Mouse (Mus musculus) gastrocnemius, postnatal 4 days (tissue): ENCODE measurements around the gene Lix1l. TPM values are rescaled to one million over a fixed set of nuclear protein-coding genes. Genes with fewer than 3 reads are reported as not detected.
"Not testable (repeated sequence)": the region's sequence is repeated elsewhere in the genome, so short reads cannot be mapped to it uniquely, and the experiment has no call there.

Source experiments
- DNase-seq, 2 experiments: peaks; one replicate each; pipeline ENCODE4 v3.0.0; 2021 to 2022; ENCODE audit warnings: low spot score in 2 of 2, mixed read lengths in 2 of 2
- total RNA-seq, 2 experiments: library from RNA; stranded (reverse); gene quantifications; 2 replicates each; pipeline ENCODE4 v1.2.3; 2021

The Lix1l gene
- total RNA-seq, 2 experiments from 2014 or later = 41.8 to 42.9 TPM

- DNase-seq = no peak
Observed at GRCm38 (mm10) chr3:96581771-96582515, 19.0 kb upstream of the Lix1l start.

GRCm38 (mm10) chr3:96583386-96583785 is 17.6 kb upstream of the Lix1l start:
- no peak for DNase-seq

GRCm38 (mm10) chr3:96590657-96591056 is 10.3 kb upstream of the Lix1l start:
- DNase-seq = no peak

- no peak for DNase-seq
Observed at GRCm38 (mm10) chr3:96593374-96593773, 7.6 kb upstream of the Lix1l start.

GRCm38 (mm10) chr3:96593790-96594560 is 7.0 kb upstream of the Lix1l start, which contains the start of gene Polr3gl:
Gene Polr3gl, minus strand, starts transcription at chr3:96594181.
- DNase-seq = peak; percentile 80 to 93

- DNase-seq = no peak
Observed at GRCm38 (mm10) chr3:96594851-96595250, 6.1 kb upstream of the Lix1l start.

- DNase-seq = no peak
Observed at GRCm38 (mm10) chr3:96595661-96596060, 5.3 kb upstream of the Lix1l start.

- peak in 1 of 2 experiments; percentile 46 for DNase-seq
Observed at GRCm38 (mm10) chr3:96596228-96596707, 4.7 kb upstream of the Lix1l start, which contains the start of gene Ankrd34a. Gene Ankrd34a, plus strand, starts transcription at chr3:96596636.

- no peak for DNase-seq
Observed at GRCm38 (mm10) chr3:96596855-96597254, 4.1 kb upstream of the Lix1l start.

GRCm38 (mm10) chr3:96597435-96597891 is 3.5 kb upstream of the Lix1l start:
- DNase-seq = peak in 1 of 2 experiments; percentile 30

- DNase-seq = peak in 1 of 2 experiments; percentile 70
Observed at GRCm38 (mm10) chr3:96598156-96599068, 2.5 kb upstream of the Lix1l start.

GRCm38 (mm10) chr3:96599069-96599393 is 1.9 kb upstream of the Lix1l start:
- no peak for DNase-seq

- DNase-seq = no peak
Observed at GRCm38 (mm10) chr3:96599411-96599810, 1.5 kb upstream of the Lix1l start.

- DNase-seq = peak; percentile 61 to 84
Observed at GRCm38 (mm10) chr3:96601251-96601787, 370 bp downstream of the Lix1l start.

- peak in 1 of 2 experiments; percentile 59 for DNase-seq
Observed at GRCm38 (mm10) chr3:96601941-96602703, 1.2 kb downstream of the Lix1l start.

- no peak for DNase-seq
Observed at GRCm38 (mm10) chr3:96602704-96603084, 1.7 kb downstream of the Lix1l start.

GRCm38 (mm10) chr3:96603311-96603710 is 2.4 kb downstream of the Lix1l start:
- no peak for DNase-seq

GRCm38 (mm10) chr3:96606007-96606406 is 5.1 kb downstream of the Lix1l start:
- DNase-seq = not testable (repeated sequence)

GRCm38 (mm10) chr3:96606618-96607017 is 5.7 kb downstream of the Lix1l start:
- no peak for DNase-seq

GRCm38 (mm10) chr3:96617941-96618340 is 17.0 kb downstream of the Lix1l start:
- no peak for DNase-seq
